Mouse (Mus musculus) hindbrain, embryonic 16.5 days (tissue): ENCODE results near the gene Rsrc1. TPM values are rescaled to one million over a fixed set of nuclear protein-coding genes. Genes with fewer than 3 reads are reported as not detected.

Experiments
- ATAC-seq: fragments of 200-750 bp; cut with Nextera tagmentation; 2 replicates; pipeline ENCODE4 v1.8.0; 2017; ENCODE audit warnings: moderate TSS enrichment, moderate library complexity
- H3K27ac ChIP-seq: fragments of 300-500 bp; sonication (generic); 2 replicates; pipeline ENCODE4 v1.5.1; 2014; ENCODE audit warnings: low read depth, mild to moderate bottlenecking, control low read depth, low read length, moderate library complexity
- H3K27me3 ChIP-seq: fragments of 300-500 bp; sonication (generic); replicated peaks from 2 replicates; pipeline ENCODE4 v1.6.1; 2014; ENCODE audit warnings: low read length; ENCODE audit not compliant: control insufficient read depth, insufficient read depth
- H3K36me3 ChIP-seq: fragments of 300-500 bp; sonication (generic); 2 replicates; pipeline ENCODE4 v1.6.1; 2014; ENCODE audit warnings: mild to moderate bottlenecking, low read length, moderate library complexity, mixed read lengths; ENCODE audit not compliant: control insufficient read depth, insufficient read depth
- H3K4me1 ChIP-seq: fragments of 300-500 bp; sonication (generic); 2 replicates; pipeline ENCODE4 v1.6.1; 2014; ENCODE audit warnings: low read depth, low read length; ENCODE audit not compliant: control insufficient read depth, insufficient read depth
- H3K4me2 ChIP-seq: fragments of 300-500 bp; sonication (generic); 2 replicates; pipeline ENCODE4 v1.6.1; 2014; ENCODE audit warnings: mild to moderate bottlenecking, low read length, control low read depth, moderate library complexity
- H3K4me3 ChIP-seq: fragments of 300-500 bp; sonication (generic); 2 replicates; pipeline ENCODE4 v1.5.1; 2014; ENCODE audit warnings: mild to moderate bottlenecking, low read length, control low read depth, moderate library complexity
- H3K9ac ChIP-seq: fragments of 300-500 bp; sonication (generic); 2 replicates; pipeline ENCODE4 v1.6.1; 2014; ENCODE audit warnings: low read depth, mild to moderate bottlenecking, control low read depth, low read length, moderate library complexity
- H3K9me3 ChIP-seq: fragments of 300-500 bp; sonication (generic); 2 replicates; pipeline ENCODE4 v1.6.1; 2014; ENCODE audit warnings: mild to moderate bottlenecking, low read length, moderate library complexity; ENCODE audit not compliant: control insufficient read depth
- WGBS: fragments of 180-500 bp; shearing (Covaris S2); extraction: QIAGEN DNeasy Blood & Tissue Kit; methylation state at CpG from one replicate; pipeline ENCODE4 v1.1.7; 2014; 5-methylcytosine and 5-hydroxymethylcytosine counted together
- polyA plus RNA-seq: library from polyadenylated mRNA; unstranded; fragments of >200 nt; fragmentation: Nextera tagmentation; extraction: Ambion mirVana; gene quantifications from 2 replicates; pipeline ENCODE4 v1.2.1, GENCODE M21; 2015

Rsrc1 gene
- polyA plus RNA-seq: 30.4 and 31.5 TPM in 2 replicates

GRCm38 (mm10) chr3:66981101-66981661, at the start of gene Rsrc1:
Gene Rsrc1 (plus strand): TSS chr3:66981390.
- Histone ChIP-seq H3K9me3 (no peaks in the 10 kb centered on the region), H3K4me1 (peaks cover 9% of the 10 kb centered on the region), H3K27ac (peak within 1 kb of the TSS; percentile 56), H3K4me2 (peak within 1 kb of the TSS; percentile 73), H3K4me3 (peak within 1 kb of the TSS; percentile 43), H3K9ac (peak within 1 kb of the TSS; percentile 56), H3K36me3 (no peaks in the 10 kb centered on the region), H3K27me3 (peaks cover 33% of the 10 kb centered on the region)
- whole genome bisulfite sequencing: under 1% methylated on average over 45 of the region's 62 CpGs
- 0 out of 2 replicates have a peak, but pooled peaks have one; percentile 5 for ATAC-seq

DNA sequence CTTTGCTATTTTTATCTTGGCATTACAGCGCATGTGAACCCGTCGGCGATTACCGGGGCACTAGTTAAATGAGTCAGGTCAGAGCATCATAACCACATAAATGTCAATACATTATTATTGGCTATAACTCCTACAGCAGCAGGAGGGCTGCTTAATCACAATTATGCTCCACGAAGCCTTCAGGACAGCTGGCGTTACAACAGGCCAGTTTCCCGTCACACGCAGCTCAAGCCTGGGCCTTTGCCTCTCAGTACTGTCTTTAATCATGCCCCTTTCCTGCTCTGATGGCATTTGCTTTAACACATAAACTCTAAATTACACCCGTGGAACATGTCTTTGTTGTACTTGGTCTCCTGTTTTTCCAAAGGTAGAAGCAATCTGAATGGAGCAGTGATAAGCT, 41.5 kb upstream of the Rsrc1 start:
- 48% methylated on average over 10 of the region's 10 CpGs for WGBS
- ATAC-seq: no peak
- no peaks in the 10 kb centered on the region for H3K4me1 ChIP-seq

GRCm38 (mm10) chr3:66955126-66955525, 26.1 kb upstream of the Rsrc1 start:
- Histone ChIP-seq H3K27me3 (no peaks in the 10 kb centered on the region), H3K4me1 (no peaks in the 10 kb centered on the region), H3K9ac (no peak overlapping the region), H3K9me3 (no peaks in the 10 kb centered on the region), H3K4me3 (no peak overlapping the region), H3K27ac (no peak overlapping the region), H3K4me2 (no peak overlapping the region), H3K36me3 (no peaks in the 10 kb centered on the region)
- no peak for ATAC-seq
- WGBS: 61% methylated on average over 2 of the region's 2 CpGs

More for the DNA sequence above, 41.5 kb upstream of the Rsrc1 start:
- Histone ChIP-seq H3K4me2 (no peak overlapping the region), H3K36me3 (no peaks in the 10 kb centered on the region), H3K4me3 (no peak overlapping the region), H3K9me3 (no peaks in the 10 kb centered on the region), H3K9ac (no peak overlapping the region), H3K27me3 (no peaks in the 10 kb centered on the region), H3K27ac (no peak overlapping the region)

GRCm38 (mm10) chr3:66959972-66960371, 21.2 kb upstream of the Rsrc1 start:
- Histone ChIP-seq H3K9me3 (no peaks in the 10 kb centered on the region), H3K4me1 (no peaks in the 10 kb centered on the region), H3K4me2 (no peak overlapping the region), H3K27ac (no peak overlapping the region), H3K4me3 (no peak overlapping the region), H3K27me3 (peaks cover 4% of the 10 kb centered on the region; the same call in 1 of the 2 replicates), H3K9ac (no peak overlapping the region), H3K36me3 (no peaks in the 10 kb centered on the region)
- 71% methylated on average over 5 of the region's 5 CpGs for WGBS
- ATAC-seq: no peak

DNA sequence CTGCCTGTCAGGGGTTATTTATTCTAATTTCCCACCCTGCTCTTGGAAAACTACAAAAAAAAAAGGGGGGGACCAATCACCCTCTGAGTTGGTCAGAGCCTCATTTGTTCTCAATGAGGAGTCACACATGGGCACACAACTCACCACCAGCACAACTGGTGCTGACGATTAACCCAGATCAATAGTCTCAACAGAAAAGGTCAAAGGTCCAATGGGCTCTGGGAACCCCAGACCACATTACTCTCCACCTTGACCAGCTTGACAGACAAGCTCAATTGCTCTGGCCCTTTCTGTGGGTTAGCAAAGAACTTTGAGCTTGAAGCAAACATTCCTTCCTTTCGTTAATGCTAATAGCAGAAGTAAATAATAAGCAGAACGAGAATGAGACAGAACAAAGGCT, 16.3 kb upstream of the Rsrc1 start:
- Histone ChIP-seq H3K9ac (no peak overlapping the region), H3K27me3 (peaks cover 18% of the 10 kb centered on the region), H3K36me3 (no peaks in the 10 kb centered on the region), H3K9me3 (no peaks in the 10 kb centered on the region), H3K4me3 (no peak overlapping the region), H3K4me1 (no peaks in the 10 kb centered on the region), H3K27ac (no peak overlapping the region), H3K4me2 (no peak overlapping the region)
- no peak for ATAC-seq
- WGBS: 48% methylated on average over 3 of the region's 3 CpGs

DNA sequence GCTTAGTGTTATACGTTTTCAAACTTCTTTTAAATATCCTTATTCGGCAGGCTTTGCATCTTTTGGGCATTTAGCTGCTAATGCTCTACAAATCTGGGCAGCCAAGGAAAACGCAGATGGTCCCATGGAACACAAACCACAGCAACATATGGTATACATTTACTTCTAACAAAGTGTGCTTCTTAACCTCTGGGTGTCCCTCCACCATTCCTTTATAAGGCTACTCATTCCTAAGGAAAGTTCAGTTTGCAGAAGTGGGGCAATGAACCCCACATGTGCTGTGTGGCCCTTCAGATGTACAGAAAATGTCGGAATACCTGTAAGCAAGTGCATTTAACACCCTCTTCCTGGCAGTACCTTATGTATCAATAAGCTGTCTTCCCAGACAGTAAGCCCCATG, 13.7 kb upstream of the Rsrc1 start:
- Histone ChIP-seq H3K27ac (no peak overlapping the region), H3K36me3 (no peaks in the 10 kb centered on the region), H3K9me3 (no peaks in the 10 kb centered on the region), H3K9ac (no peak overlapping the region), H3K4me3 (no peak overlapping the region), H3K27me3 (peaks cover 35% of the 10 kb centered on the region), H3K4me2 (no peak overlapping the region), H3K4me1 (peaks cover 3% of the 10 kb centered on the region)
- no peak for ATAC-seq
- WGBS: 67% methylated on average over 4 of the region's 4 CpGs

GRCm38 (mm10) chr3:66970261-66970660, 10.9 kb upstream of the Rsrc1 start:
- Histone ChIP-seq H3K9ac (no peak overlapping the region), H3K4me1 (peaks cover 10% of the 10 kb centered on the region), H3K27ac (no peak overlapping the region), H3K4me3 (no peak overlapping the region), H3K27me3 (peaks cover 53% of the 10 kb centered on the region), H3K4me2 (no peak overlapping the region), H3K9me3 (no peaks in the 10 kb centered on the region), H3K36me3 (no peaks in the 10 kb centered on the region)
- WGBS: 5% methylated on average over 10 of the region's 10 CpGs
- ATAC-seq: no peak

DNA sequence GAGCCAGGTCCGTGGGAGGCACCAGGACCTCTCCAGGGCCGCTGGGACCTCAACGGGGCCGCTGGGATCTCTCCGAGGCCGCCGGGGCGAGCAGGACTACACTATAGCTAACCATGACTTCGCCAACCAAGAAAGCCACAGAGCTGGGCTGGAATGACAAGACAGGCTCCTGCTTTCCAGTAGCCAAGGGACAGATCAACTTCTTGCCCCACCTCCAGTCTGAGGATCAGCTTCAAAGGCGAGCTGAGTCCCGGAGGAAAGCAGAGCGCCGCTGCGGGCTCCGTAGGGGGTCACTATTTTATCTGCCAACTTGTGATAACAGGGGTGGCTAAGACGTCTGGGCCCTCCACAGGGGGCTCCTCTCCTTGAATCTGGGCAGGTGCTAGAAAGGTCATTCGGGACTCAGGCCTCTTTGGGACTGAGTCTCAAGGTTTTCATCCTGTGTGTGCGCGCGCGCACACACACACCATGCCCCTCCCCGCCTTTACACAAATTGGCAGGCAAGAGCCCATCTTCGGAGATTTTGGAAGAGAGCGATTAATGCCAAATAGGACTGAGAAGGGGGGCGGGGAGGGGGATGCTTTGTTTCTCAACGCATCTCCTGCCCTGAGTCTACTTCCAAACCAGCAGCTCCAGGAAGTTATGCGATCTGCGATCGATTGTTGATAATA, 10.4 kb upstream of the Rsrc1 start:
- Histone ChIP-seq H3K4me2 (peak overlapping the region; percentile 25), H3K27ac (no peak overlapping the region), H3K4me3 (0 out of 2 replicates have a peak overlapping the region, but pooled peaks have one; percentile 1), H3K36me3 (no peaks in the 10 kb centered on the region), H3K9ac (no peak overlapping the region), H3K9me3 (no peaks in the 10 kb centered on the region), H3K27me3 (peaks cover 51% of the 10 kb centered on the region), H3K4me1 (peaks cover 10% of the 10 kb centered on the region)
- peak; percentile 40 for ATAC-seq
- 1% methylated on average over 29 of the region's 29 CpGs for whole genome bisulfite sequencing

- ATAC-seq: no peak
- Histone ChIP-seq H3K4me3 (no peak overlapping the region), H3K27ac (no peak overlapping the region), H3K27me3 (peaks cover 56% of the 10 kb centered on the region), H3K9ac (no peak overlapping the region), H3K9me3 (no peaks in the 10 kb centered on the region), H3K4me2 (no peak overlapping the region), H3K4me1 (peaks cover 10% of the 10 kb centered on the region), H3K36me3 (no peaks in the 10 kb centered on the region)
- 4% methylated on average over 16 of the region's 16 CpGs for WGBS
These were observed 8.8 kb upstream of the Rsrc1 start for GRCm38 (mm10) chr3:66972191-66972950.
